Mouse (Mus musculus) spleen, adult 18-20 months (tissue): Measurements from ENCODE around the gene Slc7a12.

Source experiments
- DNase-seq, 2 experiments: peaks; one replicate each; pipeline ENCODE4 v3.0.0; 2022; ENCODE audit warnings: mixed read lengths in 2 of 2

The Slc7a12 gene

GRCm38 (mm10) chr3:14480397-14480796, at the start of gene Slc7a12:
Slc7a12 (plus strand) TSS chr3:14480697.
- no peak for DNase-seq

- DNase-seq: no peak
Measured at GRCm38 (mm10) chr3:14432381-14432780, 48.1 kb upstream of the Slc7a12 start.

- DNase-seq: no peak
Measured at GRCm38 (mm10) chr3:14446015-14446414, 34.5 kb upstream of the Slc7a12 start.

GRCm38 (mm10) chr3:14446691-14447090, 33.8 kb upstream of the Slc7a12 start:
- no peak for DNase-seq
